Mouse (Mus musculus): ENCODE data around the gene Sppl2b.

- no peak for TF ChIP-seq EP300 (IDR thresholded peaks at IDR 0.05; ENCODE audit: low read depth)
- no peak for TF ChIP-seq CTCF (IDR thresholded peaks at IDR 0.05; ENCODE audit: low read depth)
These were observed 46.6 kb downstream of the Sppl2b start for GRCm38 (mm10) chr10:80901409-80902272.

Data from heart, postnatal 0 days (tissue).